In genomic region chr1:45312870-45313269, GRCm38 (mm10) we compare ENCODE assay signal across 12 mouse cellular contexts. TPM values are rescaled to one million over a fixed set of nuclear protein-coding genes. Genes with fewer than 3 reads are reported as not detected.
DNase-seq lines count a peak whose midpoint lies in the region; ATAC-seq lines count a peak whose summit lies in the region.
"Had no signal": no experiment of that assay in that cellular context is flagged by ENCODE, and none has a peak within 500 bp of the region (broad histone marks: within the 10 kb centered on the region; RNA-seq: fewer than 3 reads in every experiment).

No protein-coding gene starts in this region.

- 0 out of 2 replicates have a peak, but pooled peaks cover 2% of the 10 kb centered on the region for H3K36me3 ChIP-seq in kidney, embryonic 16.5 days (ENCODE audit: insufficient read depth, low read length)
- H3K36me3 ChIP-seq in heart, embryonic 13.5 days: peaks cover 1% of the 10 kb centered on the region; the same call in 1 of the 2 replicates
- H3K36me3 ChIP-seq: liver, embryonic 13.5 days had no signal

- 0 out of 2 replicates have a peak overlapping the region, but pooled peaks have one; percentile 26 for H3K4me2 ChIP-seq in kidney, embryonic 16.5 days (replicated peaks; ENCODE audit: low read depth, low read length)
- H3K4me2 ChIP-seq in heart, embryonic 13.5 days: peak overlapping the region; percentile 65
- H3K4me2 ChIP-seq: liver, embryonic 13.5 days had no signal

- H3K27ac ChIP-seq in kidney, embryonic 16.5 days (ENCODE audit: low read length): peak overlapping the region; percentile 58; the same call in 1 of the 2 replicates
- peak overlapping the region; percentile 89 for H3K27ac ChIP-seq in heart, embryonic 13.5 days (replicated peaks)
- H3K27ac ChIP-seq: liver, embryonic 13.5 days had no signal

- no peak for DNase-seq in kidney, postnatal 4 days
- DNase-seq in embryo, embryonic 9.5 days (ENCODE audit: extremely low spot score): peak; percentile 64
- peak; percentile 76 for DNase-seq in mesoderm, embryonic 11.5 days (ENCODE audit: low read depth, low spot score)
- DNase-seq in cerebellum, postnatal 36 days: no peak
- DNase-seq in adrenal gland, adult (ENCODE audit: inconsistent age in 2 of 2, low spot score in 1 of 2): no peak
- DNase-seq: liver, embryonic 13.5 days; thymus, postnatal 25 days had no signal

- no peaks in the 10 kb centered on the region for H3K9me3 ChIP-seq in kidney, embryonic 16.5 days (ENCODE audit: low read length)
- H3K9me3 ChIP-seq in heart, embryonic 13.5 days: no peaks in the 10 kb centered on the region
- H3K9me3 ChIP-seq: liver, embryonic 13.5 days had no signal

- no peaks in the 10 kb centered on the region for H3K27me3 ChIP-seq in kidney, embryonic 16.5 days (ENCODE audit: insufficient read depth, low read length)
- H3K27me3 ChIP-seq in heart, embryonic 13.5 days (replicated peaks): no peaks in the 10 kb centered on the region
- H3K27me3 ChIP-seq: liver, embryonic 13.5 days had no signal

- peak; percentile 50; the same call in 1 of the 2 replicates for ATAC-seq in kidney, embryonic 16.5 days (ENCODE audit: low FRiP score, low TSS enrichment)
- ATAC-seq in heart, embryonic 13.5 days (ENCODE audit: extremely low read depth, insufficient number of reproducible peaks, low FRiP score, low TSS enrichment): no peak; the same call in 1 of the 2 replicates
- no peak for ATAC-seq in megakaryocyte, adult 5-6 weeks (ENCODE audit: poor library complexity, severe bottlenecking)

- H3K9ac ChIP-seq in kidney, embryonic 16.5 days (replicated peaks; ENCODE audit: low read length): no peak overlapping the region
- peak overlapping the region; percentile 76 for H3K9ac ChIP-seq in heart, embryonic 13.5 days
- H3K9ac ChIP-seq: liver, embryonic 13.5 days had no signal

- H3K4me1 ChIP-seq in kidney, embryonic 16.5 days (ENCODE audit: insufficient read depth, low read length): no peaks in the 10 kb centered on the region
- peaks cover 9% of the 10 kb centered on the region; the same call in 1 of the 2 replicates for H3K4me1 ChIP-seq in heart, embryonic 13.5 days
- H3K4me1 ChIP-seq: liver, embryonic 13.5 days had no signal

- H3K4me3 ChIP-seq in kidney, embryonic 16.5 days (ENCODE audit: low read length): peak overlapping the region; percentile 40
- H3K4me3 ChIP-seq in heart, embryonic 13.5 days: peak overlapping the region; percentile 50
- H3K4me3 ChIP-seq: liver, embryonic 13.5 days had no signal

RNA-seq across cellular contexts. Expression of gene Col3a1, which starts 1.5 kb away (rescaled TPM):
- polyA plus RNA-seq in kidney, embryonic 16.5 days (2015; fragmentation: Nextera tagmentation; extraction: Ambion mirVana): 1,118 and 1,232 TPM in 2 replicates
- polyA plus RNA-seq in heart, embryonic 13.5 days (2015; fragmentation: Nextera tagmentation; extraction: Ambion mirVana): 650 and 772 TPM in 2 replicates
- total RNA-seq in megakaryocyte, adult 5-6 weeks (2015): 0.04 and 0.55 TPM in 2 replicates
- 0.04 and 0.07 TPM in 2 replicates for total RNA-seq in megakaryocyte, adult 5-6 weeks (2017)
- total RNA-seq: granulocyte monocyte progenitor cell, adult 5-6 weeks; MEL had no signal

Comparison
In these comparisons a context has a peak if more than half of its experiments do, and no peak if none do; other contexts are left out.
1. DNase-seq: peak in embryo, embryonic 9.5 days (single experiment) and mesoderm, embryonic 11.5 days (single experiment); none in kidney, postnatal 4 days (0 of 2), cerebellum, postnatal 36 days (0 of 2) and adrenal gland, adult (0 of 2).